In genomic region chr13:40733542-40734151, GRCm38 (mm10) we compare ENCODE assay signal across 8 mouse cellular contexts. TPM values are rescaled to one million over a fixed set of nuclear protein-coding genes. Genes with fewer than 3 reads are reported as not detected.
DNase-seq lines count a peak whose midpoint lies in the region; ATAC-seq and TF ChIP-seq lines count a peak whose summit lies in the region.

No protein-coding gene starts in this region.

- no peaks in the 10 kb centered on the region for H3K79me3 ChIP-seq in C2C12 (ENCODE audit: low read depth)

- H3K4me3 ChIP-seq in C2C12 (ENCODE audit: insufficient read depth, poor library complexity, severe bottlenecking) = peak overlapping the region; percentile 23
- peak overlapping the region; percentile 42 for H3K4me3 ChIP-seq in forebrain, embryonic 11.5 days (ENCODE audit: low read depth, low read length)
- H3K4me3 ChIP-seq in limb, embryonic 15.5 days = peak overlapping the region; percentile 51
- H3K4me3 ChIP-seq in stomach, embryonic 15.5 days (replicated peaks) = peak overlapping the region; percentile 35

- H3K4me1 ChIP-seq in forebrain, embryonic 11.5 days (replicated peaks; ENCODE audit: control insufficient read depth, insufficient read depth, low read length) = peaks cover 6% of the 10 kb centered on the region; the same call in 1 of the 2 replicates
- peaks cover 57% of the 10 kb centered on the region for H3K4me1 ChIP-seq in limb, embryonic 15.5 days
- H3K4me1 ChIP-seq in stomach, embryonic 15.5 days = peaks cover 39% of the 10 kb centered on the region

- peak overlapping the region; percentile 41 for H3K4me2 ChIP-seq in forebrain, embryonic 11.5 days (ENCODE audit: low read depth, low read length, severe bottlenecking)
- H3K4me2 ChIP-seq in limb, embryonic 15.5 days = peak overlapping the region; percentile 72
- H3K4me2 ChIP-seq in stomach, embryonic 15.5 days = peak overlapping the region; percentile 51

- no peaks in the 10 kb centered on the region for H3K79me2 ChIP-seq in C2C12 (ENCODE audit: control insufficient read depth, insufficient read depth)

- peak; percentile 43 for ATAC-seq in forebrain, embryonic 11.5 days (replicated peaks; ENCODE audit: low FRiP score)
- no peak for ATAC-seq in limb, embryonic 15.5 days (ENCODE audit: insufficient number of reproducible peaks, low FRiP score, low TSS enrichment, low read depth)
- ATAC-seq in stomach, embryonic 15.5 days (ENCODE audit: insufficient read depth, low FRiP score, low read depth) = no peak
- ATAC-seq in erythroblast, adult 5-6 weeks (replicated peaks; ENCODE audit: low FRiP score, poor library complexity, severe bottlenecking) = no peak

- no peaks in the 10 kb centered on the region for H3K9me3 ChIP-seq in forebrain, embryonic 11.5 days (ENCODE audit: control insufficient read depth, low read length)
- H3K9me3 ChIP-seq in limb, embryonic 15.5 days = no peaks in the 10 kb centered on the region
- no peaks in the 10 kb centered on the region for H3K9me3 ChIP-seq in stomach, embryonic 15.5 days

- no peak for TF ChIP-seq CTCF in C2C12 (IDR thresholded peaks at IDR 0.05; ENCODE audit: control insufficient read depth, insufficient read depth, insufficient read length)

- WGBS in forebrain, embryonic 11.5 days = 0% methylated on average over 37 of the region's 38 CpGs
- WGBS in limb, embryonic 15.5 days = 0% methylated on average over 37 of the region's 38 CpGs
- under 1% methylated on average over 37 of the region's 38 CpGs for WGBS in stomach, embryonic 15.5 days

- no peaks in the 10 kb centered on the region for H3K36me3 ChIP-seq in C2C12 (ENCODE audit: control insufficient read depth, insufficient read depth)
- H3K36me3 ChIP-seq in forebrain, embryonic 11.5 days (ENCODE audit: control insufficient read depth, insufficient read depth, low read length) = no peaks in the 10 kb centered on the region
- H3K36me3 ChIP-seq in limb, embryonic 15.5 days = no peaks in the 10 kb centered on the region
- no peaks in the 10 kb centered on the region for H3K36me3 ChIP-seq in stomach, embryonic 15.5 days

- no peak overlapping the region for H3ac ChIP-seq in C2C12 (ENCODE audit: control insufficient read depth, insufficient read length, low read depth)

- H3K27me3 ChIP-seq in C2C12 (ENCODE audit: control insufficient read depth, insufficient read depth, insufficient read length) = peaks cover 65% of the 10 kb centered on the region
- H3K27me3 ChIP-seq in forebrain, embryonic 11.5 days (ENCODE audit: control insufficient read depth, insufficient read depth, low read length) = peaks cover 86% of the 10 kb centered on the region
- peaks cover 82% of the 10 kb centered on the region for H3K27me3 ChIP-seq in limb, embryonic 15.5 days
- H3K27me3 ChIP-seq in stomach, embryonic 15.5 days (replicated peaks) = peaks cover 89% of the 10 kb centered on the region

- no peak overlapping the region for H3K27ac ChIP-seq in forebrain, embryonic 11.5 days (ENCODE audit: low read depth, low read length)
- peak overlapping the region; percentile 72 for H3K27ac ChIP-seq in limb, embryonic 15.5 days
- H3K27ac ChIP-seq in stomach, embryonic 15.5 days = no peak overlapping the region

- H3K9ac ChIP-seq in forebrain, embryonic 11.5 days (ENCODE audit: low read length) = no peak overlapping the region
- peak overlapping the region; percentile 31; the same call in 1 of the 2 replicates for H3K9ac ChIP-seq in limb, embryonic 15.5 days
- no peak overlapping the region for H3K9ac ChIP-seq in stomach, embryonic 15.5 days

- peak; percentile 84 for DNase-seq in 3134 (ENCODE audit: extremely low read depth, insufficient read length, low spot score)
- DNase-seq in forebrain, embryonic 11.5 days (ENCODE audit: low spot score) = peak; percentile 75
- DNase-seq in thymus, postnatal 36 days = no peak
- DNase-seq in left cerebral cortex, postnatal 10 days (ENCODE audit: extremely low spot score in 1 of 2, low spot score in 2 of 2) = no peak

- intact Hi-C loops in left cerebral cortex, postnatal 10 days (cut with DNase I) = loop anchor here (5.0 kb wide), 1 partner anchor 1551 kb away; no protein-coding TSS in a partner anchor

TF ChIP-seq in C2C12, 6 proteins besides CTCF, POLR2A, EP300 and RAD21:
- no peak for TF ChIP-seq MAX (IDR thresholded peaks at IDR 0.05)
- TF ChIP-seq MYOD1 (IDR thresholded peaks at IDR 0.05; ENCODE audit: control insufficient read depth, insufficient read length, low read depth) = no peak
- no peak for TF ChIP-seq USF1 (IDR thresholded peaks at IDR 0.05; ENCODE audit: low read depth)
- no peak for TF ChIP-seq CEBPB (IDR thresholded peaks at IDR 0.05; ENCODE audit: low read depth)
- TF ChIP-seq MYOG (IDR thresholded peaks at IDR 0.05; ENCODE audit: control insufficient read depth, extremely low read depth, insufficient read length) = no peak
- no peak for TF ChIP-seq FOSL1 (IDR thresholded peaks at IDR 0.05; ENCODE audit: insufficient read depth, low read length, poor library complexity, severe bottlenecking)

RNA-seq across cellular contexts. Expression of gene Tfap2a, which starts 4.5 kb away (rescaled TPM):
- 0.89 TPM for polyA plus RNA-seq in C2C12 (2012; fragmentation: generic; extraction: Trizol)
- 3.3 and 3.6 TPM in 2 replicates for polyA plus RNA-seq in forebrain, embryonic 11.5 days (2014; fragmentation: Nextera tagmentation; extraction: Ambion mirVana)
- 12.8 and 14.8 TPM in 2 replicates for polyA plus RNA-seq in limb, embryonic 15.5 days (2015; fragmentation: Nextera tagmentation; extraction: Ambion mirVana)
- 0.80 and 1.0 TPM in 2 replicates for polyA plus RNA-seq in stomach, embryonic 15.5 days (2015; fragmentation: Nextera tagmentation; extraction: Ambion mirVana)
- total RNA-seq in erythroblast, adult 5-6 weeks (2015; ENCODE audit: low replicate concordance) = not detected in 2 replicates
- not detected in 2 replicates for total RNA-seq in erythroblast, adult 5-6 weeks (2017; ENCODE audit: low replicate concordance)
- under 1 TPM; 0.49 to 0.51 TPM for total RNA-seq in left cerebral cortex, postnatal 10 days (2021)

Comparison
In these comparisons a context has a peak if more than half of its experiments do, and no peak if none do; other contexts are left out.
1. DNase-seq: peak in 3134 (single experiment) and forebrain, embryonic 11.5 days (single experiment); none in thymus, postnatal 36 days (0 of 2) and left cerebral cortex, postnatal 10 days (0 of 2).
2. Peak in every context shown above with its lines, with median percentiles within 50 percentile points of each other: H3K4me3 ChIP-seq and H3K4me2 ChIP-seq.